3 mouse cellular contexts compared by ENCODE assay signal in genomic region chr10:22360957-22361356, GRCm38 (mm10). TPM values are rescaled to one million over a fixed set of nuclear protein-coding genes. Genes with fewer than 3 reads are reported as not detected.
"Had no signal": no experiment of that assay in that cellular context is flagged by ENCODE, and none has a peak within 500 bp of the region (broad histone marks: within the 10 kb centered on the region; RNA-seq: fewer than 3 reads in every experiment).

No protein-coding gene starts in this region.

RNA-seq across cellular contexts. Expression of gene Raet1d, which starts 0.6 kb away (rescaled TPM):
- total RNA-seq: monocyte, adult 5-6 weeks had no signal
- polyA plus RNA-seq: lung, adult 2 months; small intestine, adult 2 months had no signal
